Mouse (Mus musculus) cortical plate, adult 2 months (tissue): ENCODE measurements at regions not wholly inside any gene's neighbourhood (a gene's known extent, or its start where the extent isn't known, plus 50 kb on each side); places are given as distances from the start of the nearest gene placed in this dataset.

Experiments used
- H3K27ac ChIP-seq: fragments of 200-500 bp; 2 replicates; pipeline ENCODE4 v1.5.1; 2012; ENCODE audit warnings: low read length, control low read depth, inconsistent platforms; ENCODE audit not compliant: insufficient read depth
- H3K4me1 ChIP-seq: fragments of 200-500 bp; 2 replicates; pipeline ENCODE4 v1.6.1; 2011; ENCODE audit warnings: low read length; ENCODE audit not compliant: control insufficient read depth, insufficient read depth
- H3K4me3 ChIP-seq: fragments of 200-500 bp; 2 replicates; pipeline ENCODE4 v1.5.1; 2011; ENCODE audit warnings: mild to moderate bottlenecking, low read length, control low read depth; ENCODE audit not compliant: insufficient read depth
- CTCF ChIP-seq: fragments of 200-500 bp; IDR thresholded peaks from 2 replicates; pipeline ENCODE4 v1.5.1; 2011; ENCODE audit warnings: mild to moderate bottlenecking, control low read depth, low read length; ENCODE audit not compliant: insufficient read depth; ENCODE audit errors: extremely low read depth
- POLR2A ChIP-seq: fragments of 200-500 bp; IDR thresholded peaks from 2 replicates; pipeline ENCODE4 v1.6.1; 2011; ENCODE audit warnings: mild to moderate bottlenecking, low read length, control low read depth; ENCODE audit not compliant: insufficient read depth; ENCODE audit errors: extremely low read depth

GRCm38 (mm10) chr4:69852637-69853036 is 557.6 kb downstream of the Cdk5rap2 start:
- Histone ChIP-seq H3K27ac (no peak overlapping the region), H3K4me1 (no peaks in the 10 kb centered on the region; the same call in 1 of the 2 replicates), H3K4me3 (no peak overlapping the region)
- TF ChIP-seq CTCF (no peak), POLR2A (no peak)

- no peak for TF ChIP-seq POLR2A
- TF ChIP-seq CTCF: peak; percentile 11; the same call in 1 of the 2 replicates
- H3K4me1 ChIP-seq: no peaks in the 10 kb centered on the region; the same call in 1 of the 2 replicates
Measured at GRCm38 (mm10) chr4:69849423-69849822, 560.8 kb downstream of the Cdk5rap2 start.

GRCm38 (mm10) chr4:69839868-69840267 is 570.4 kb downstream of the Cdk5rap2 start:
- TF ChIP-seq POLR2A (no peak), CTCF (no peak)
- Histone ChIP-seq H3K27ac (no peak overlapping the region), H3K4me3 (no peak overlapping the region), H3K4me1 (no peaks in the 10 kb centered on the region)

More at GRCm38 (mm10) chr4:69849423-69849822, 560.8 kb downstream of the Cdk5rap2 start:
- no peak overlapping the region for H3K27ac ChIP-seq
- no peak overlapping the region for H3K4me3 ChIP-seq

GRCm38 (mm10) chr4:69838940-69839339 is 571.3 kb downstream of the Cdk5rap2 start:
- H3K27ac ChIP-seq: no peak overlapping the region
- no peaks in the 10 kb centered on the region for H3K4me1 ChIP-seq
- H3K4me3 ChIP-seq: no peak overlapping the region
- no peak for TF ChIP-seq CTCF
- TF ChIP-seq POLR2A: no peak

- Histone ChIP-seq H3K27ac (no peak overlapping the region), H3K4me1 (no peaks in the 10 kb centered on the region), H3K4me3 (no peak overlapping the region)
- TF ChIP-seq POLR2A: no peak
- no peak for TF ChIP-seq CTCF
Measured at GRCm38 (mm10) chr4:69824903-69825268, 585.4 kb downstream of the Cdk5rap2 start.

GRCm38 (mm10) chr4:69824215-69824902 is 585.9 kb downstream of the Cdk5rap2 start:
- TF ChIP-seq CTCF: no peak
- H3K4me1 ChIP-seq: no peaks in the 10 kb centered on the region
- H3K27ac ChIP-seq: no peak overlapping the region
- H3K4me3 ChIP-seq: no peak overlapping the region

GRCm38 (mm10) chr4:69823311-69823940 is 586.8 kb downstream of the Cdk5rap2 start:
- H3K27ac ChIP-seq: no peak overlapping the region
- no peak overlapping the region for H3K4me3 ChIP-seq
- H3K4me1 ChIP-seq: no peaks in the 10 kb centered on the region
- TF ChIP-seq POLR2A: no peak
- TF ChIP-seq CTCF: no peak

GRCm38 (mm10) chr4:69818885-69819284 is 591.4 kb downstream of the Cdk5rap2 start:
- H3K27ac ChIP-seq: no peak overlapping the region
- H3K4me1 ChIP-seq: no peaks in the 10 kb centered on the region
- H3K4me3 ChIP-seq: no peak overlapping the region
- TF ChIP-seq POLR2A: no peak

GRCm38 (mm10) chr4:69785481-69786050 is 624.7 kb downstream of the Cdk5rap2 start:
- no peak for TF ChIP-seq CTCF
- no peak for TF ChIP-seq POLR2A
- no peaks in the 10 kb centered on the region for H3K4me1 ChIP-seq
- no peak overlapping the region for H3K27ac ChIP-seq
- H3K4me3 ChIP-seq: no peak overlapping the region

- no peak overlapping the region for H3K4me3 ChIP-seq
- TF ChIP-seq POLR2A (no peak), CTCF (no peak)
- H3K27ac ChIP-seq: no peak overlapping the region
- H3K4me1 ChIP-seq: no peaks in the 10 kb centered on the region
Measured at GRCm38 (mm10) chr4:69781258-69781657, 629.0 kb downstream of the Cdk5rap2 start.
